Mouse (Mus musculus): ENCODE data around the gene Gm648. TPM values are rescaled to one million over a fixed set of nuclear protein-coding genes. Genes with fewer than 3 reads are reported as not detected.
"Not testable (repeated sequence)": the region's sequence is repeated elsewhere in the genome, so short reads cannot be mapped to it uniquely, and the experiment has no call there.

Gm648 gene
- not detected for total RNA-seq (2021)
- long read RNA-seq, experiment 1 = 0 reads
- long read RNA-seq, experiment 2 = 0 reads

DNA sequence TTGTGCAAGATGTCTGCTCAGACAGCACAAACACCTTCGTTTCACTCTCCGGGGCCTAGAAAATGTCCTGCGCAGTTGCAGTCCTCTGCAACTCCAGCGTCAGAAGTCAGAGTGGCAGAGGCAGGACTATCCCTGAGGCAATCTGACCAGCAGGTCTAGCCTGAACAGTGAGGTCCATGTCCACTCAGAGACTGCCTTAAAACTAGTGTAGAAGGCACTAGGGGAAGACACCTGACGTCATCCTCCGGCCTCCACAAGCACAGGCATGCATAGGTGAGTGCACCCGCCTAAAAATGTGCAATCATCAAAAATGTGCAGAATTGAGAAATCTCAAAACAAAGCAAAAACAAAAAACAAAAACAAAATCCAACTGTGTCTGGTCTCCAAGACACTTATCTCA, at the start of gene Gm648:
Gene Gm648 (minus strand): TSS at position 101 of the 400 bp plus-strand sequence.
- no peak for DNase-seq
- intact Hi-C loops (cut with DNase I; ENCODE audit: low total_unique reads) = no loop called here

DNA sequence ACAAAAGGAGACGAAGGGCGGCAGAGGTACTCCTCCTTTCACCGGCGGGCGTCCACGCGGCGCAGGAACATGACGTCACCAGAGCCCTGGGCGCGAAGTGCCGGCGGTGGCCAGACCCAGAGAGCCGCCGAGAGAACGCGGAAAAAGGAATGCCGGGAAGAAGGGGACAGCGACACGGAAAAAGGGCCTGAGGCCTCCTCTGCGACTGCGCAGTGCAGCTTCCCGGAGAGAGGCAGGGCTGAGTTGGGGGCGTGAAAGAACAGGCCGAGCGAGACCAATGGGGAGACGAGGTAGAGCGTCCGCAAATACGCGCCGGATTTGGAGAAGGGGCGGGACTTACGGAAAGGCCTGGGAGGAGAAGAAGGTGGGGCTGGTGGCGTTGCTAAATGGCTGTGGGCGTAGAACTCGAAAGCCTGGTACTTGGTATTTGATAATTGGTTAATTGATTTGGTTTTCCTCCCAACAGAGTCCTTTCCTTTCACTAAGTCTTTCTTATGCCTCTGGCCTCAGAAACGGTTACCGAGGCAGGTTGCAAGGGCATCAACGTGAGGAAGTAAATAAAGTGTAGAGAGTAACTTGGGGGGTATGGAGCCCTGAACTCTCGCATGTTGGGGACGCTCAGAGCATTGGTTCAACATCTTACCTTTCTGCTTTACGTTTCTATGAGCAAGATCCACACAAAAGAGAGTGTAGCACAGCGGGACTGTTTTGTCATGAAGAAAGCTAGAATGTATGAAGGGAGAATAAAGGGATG, 48.7 kb upstream of the Gm648 start, which contains the start of gene Mmgt1:
Gene Mmgt1 (minus strand): TSS at position 183 of the 754 bp plus-strand sequence.
- intact Hi-C loops (cut with DNase I; ENCODE audit: low total_unique reads) = no loop called here
- peak; percentile 92 for DNase-seq

DNA sequence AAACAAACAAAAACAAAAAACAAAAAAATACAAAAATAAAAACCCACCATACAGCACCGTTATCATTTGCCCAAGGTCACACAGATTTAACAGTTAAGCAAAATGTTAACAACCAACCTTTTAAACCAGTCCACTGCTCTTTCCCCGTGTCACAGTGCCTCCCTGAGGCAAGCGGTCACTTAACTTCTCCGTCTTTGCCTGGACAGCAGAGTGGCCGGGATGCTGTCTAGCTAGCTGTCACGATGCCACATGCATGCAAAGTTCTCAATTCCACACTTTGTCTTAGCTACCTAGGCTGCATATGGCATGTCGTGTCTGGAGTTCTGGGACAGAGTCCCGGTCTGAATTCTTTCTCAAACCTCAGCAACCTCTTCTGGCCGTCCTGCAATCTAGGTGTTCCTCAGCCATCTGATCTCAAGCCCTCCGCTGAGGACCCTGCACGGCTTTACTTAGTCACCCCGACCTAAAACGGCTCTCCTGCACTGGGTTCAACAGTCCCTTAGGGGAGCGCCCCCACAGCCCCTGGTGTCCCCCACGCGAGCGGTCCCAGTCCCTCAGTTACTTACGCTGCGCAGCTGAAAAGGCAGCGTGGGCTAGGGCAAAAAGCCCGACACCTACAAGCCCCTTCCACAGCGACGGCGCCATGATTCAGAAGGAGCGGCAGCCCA, 47.9 kb upstream of the Gm648 start:
- DNase-seq = peak; percentile 10
- intact Hi-C loops (cut with DNase I; ENCODE audit: low total_unique reads) = no loop called here

- intact Hi-C loops (cut with DNase I; ENCODE audit: low total_unique reads) = no loop called here
- no peak for DNase-seq
Measured at GRCm38 (mm10) chrX:56578200-56578599, 28.8 kb upstream of the Gm648 start.

DNA sequence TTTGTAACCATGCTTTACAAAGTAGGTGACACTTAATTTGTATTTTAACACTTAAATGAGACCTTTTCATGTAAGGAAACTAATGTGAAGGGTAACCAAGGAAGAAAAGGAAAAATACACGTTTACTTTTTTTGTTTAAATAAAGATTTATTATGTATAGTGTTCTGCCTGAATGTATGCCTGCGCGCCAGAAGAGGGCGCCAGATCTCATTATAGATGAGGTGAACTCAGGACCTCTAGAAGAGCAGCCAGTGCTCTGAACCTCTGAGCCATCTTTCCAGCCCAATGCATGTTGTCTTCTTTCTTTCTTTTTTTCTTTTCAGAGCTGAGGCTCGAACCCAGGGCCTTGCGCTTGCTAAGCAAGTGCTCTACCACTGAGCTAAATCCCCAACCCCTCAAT, 23.1 kb upstream of the Gm648 start:
- peak; percentile 9 for DNase-seq
- intact Hi-C loops (cut with DNase I; ENCODE audit: low total_unique reads) = no loop called here

- no peak for DNase-seq
- intact Hi-C loops (cut with DNase I; ENCODE audit: low total_unique reads) = no loop called here
Measured at GRCm38 (mm10) chrX:56553584-56553983, 4.2 kb upstream of the Gm648 start.

DNA sequence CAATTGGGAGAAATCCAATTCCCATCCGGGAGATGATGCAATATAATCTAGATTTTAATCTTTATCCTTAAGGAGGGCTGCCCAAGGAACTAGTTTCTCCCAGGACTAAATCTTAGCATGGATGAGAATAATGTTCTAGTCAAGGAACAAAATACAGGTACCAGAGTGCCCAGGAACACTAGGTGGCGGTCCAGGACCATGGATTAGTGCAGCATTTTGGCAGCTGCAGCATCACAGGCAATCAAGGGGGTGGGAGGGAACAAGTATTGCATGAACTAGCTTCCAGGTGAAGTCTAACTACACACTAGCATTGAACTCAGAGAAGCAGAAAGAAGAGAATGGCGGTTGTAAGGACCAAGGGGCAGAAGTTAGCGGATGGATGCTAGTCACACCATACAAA, 12.2 kb downstream of the Gm648 start:
- no peak for DNase-seq
- intact Hi-C loops (cut with DNase I; ENCODE audit: low total_unique reads) = no loop called here

GRCm38 (mm10) chrX:56531266-56531665, 18.1 kb downstream of the Gm648 start:
- peak; percentile 38 for DNase-seq
- intact Hi-C loops (cut with DNase I; ENCODE audit: low total_unique reads) = no loop called here

DNA sequence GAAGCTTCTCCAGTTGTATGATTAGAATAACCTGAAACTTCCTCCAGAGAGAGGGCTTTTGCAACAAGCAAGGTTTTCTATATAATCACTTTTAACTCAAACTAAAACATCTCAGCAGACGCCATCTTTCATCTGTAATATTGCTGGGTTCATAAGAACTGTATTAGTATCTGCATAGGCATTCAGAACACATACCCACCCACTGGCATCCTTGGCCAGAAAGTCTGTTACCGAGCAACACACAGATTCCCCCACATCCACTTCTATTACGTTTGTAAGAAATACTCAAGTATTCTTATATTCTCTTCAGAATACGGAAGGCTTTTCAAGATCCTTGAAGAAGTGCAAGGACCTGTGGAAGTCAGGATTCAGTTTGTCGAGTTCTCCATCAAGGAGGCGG, 25.0 kb downstream of the Gm648 start, which contains the start of gene Gm10477:
Gene Gm10477 (plus strand): TSS at position 301 of the 400 bp plus-strand sequence.
- DNase-seq; intact Hi-C loops (cut with DNase I; ENCODE audit: low total_unique reads): not testable (repeated sequence)

DNA sequence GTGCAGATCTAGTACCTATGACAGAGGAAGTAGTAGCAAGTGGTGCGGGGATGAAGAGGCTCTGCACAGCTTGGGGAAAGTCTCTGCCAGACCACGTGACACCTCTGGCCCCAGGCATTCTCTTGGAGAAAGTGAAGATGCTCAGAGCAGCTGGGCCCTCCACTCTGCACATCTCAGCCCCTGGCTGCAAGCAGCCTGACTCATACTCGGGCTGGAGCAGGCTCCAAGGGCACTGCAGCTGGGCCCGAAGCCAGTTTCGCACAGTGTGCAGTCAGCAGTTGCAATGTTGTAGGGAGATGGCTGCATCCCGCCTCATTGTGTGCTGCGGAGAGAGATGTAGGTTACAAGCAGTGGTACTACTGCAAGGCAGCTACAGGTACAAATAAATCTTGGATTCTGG, 52.2 kb downstream of the Gm648 start:
- intact Hi-C loops (cut with DNase I; ENCODE audit: low total_unique reads) = no loop called here
- DNase-seq = peak; percentile 56

Small RNA genes lying within 50 kb of the gene (microRNA-seq; reads per million reads assigned to microRNA genes)
- 0 reads per million in 2 experiments for gene Mir5116

Other genes with a start within 250 kb of the Gm648 start
- 1 to 10 TPM; 2.7 to 3.1 TPM for gene Zfp449, start 203.2 kb downstream of the Gm648 start, total RNA-seq (2021)
- under 1 TPM; 0.09 to 0.14 TPM for gene Smim10l2a, start 175.0 kb downstream of the Gm648 start, total RNA-seq (2021)
- under 1 TPM in 1 of 2 experiments, not detected in 1; 0.91 TPM for gene Gm2174, start 101.6 kb downstream of the Gm648 start, total RNA-seq (2021)
- gene Ints6l, start 94.7 kb downstream of the Gm648 start, total RNA-seq (2021) = 1 to 10 TPM; 5.9 to 6.0 TPM
- not detected for gene Gm10477, start 24.9 kb downstream of the Gm648 start, total RNA-seq (2021)
- 10 to 100 TPM; 16.7 to 17.4 TPM for gene Mmgt1, start 48.5 kb upstream of the Gm648 start, total RNA-seq (2021)
- gene Slc9a6, start 60.2 kb upstream of the Gm648 start, total RNA-seq (2021) = 10 to 100 TPM; 14.9 to 19.7 TPM
- gene Fhl1, start 182.2 kb upstream of the Gm648 start, total RNA-seq (2021) = 1,000 to 10,000 TPM; 1,001 to 1,517 TPM

Measured in gastrocnemius, postnatal 14 days (tissue).